Mouse (Mus musculus): Measurements from ENCODE around the gene Gm45618. TPM values are rescaled to one million over a fixed set of nuclear protein-coding genes. Genes with fewer than 3 reads are reported as not detected.

Gm45618 gene
- polyA plus RNA-seq, 1 experiment from 2014 or later = not detected

GRCm38 (mm10) chr7:142089648-142090447, 30.7 kb downstream of the Gm45618 start:
- Histone ChIP-seq H3K4me1 (replicated peaks; ENCODE audit: control insufficient read depth, insufficient read depth, low read length) (peaks cover 31% of the 10 kb centered on the region), H3K4me2 (replicated peaks; ENCODE audit: low read depth, low read length) (no peak overlapping the region), H3K4me3 (ENCODE audit: low read depth, low read length) (no peak overlapping the region), H3K36me3 (ENCODE audit: control insufficient read depth, insufficient read depth, low read length) (no peaks in the 10 kb centered on the region), H3K27ac (ENCODE audit: low read depth, low read length) (peak overlapping the region; percentile 92), H3K9me3 (ENCODE audit: control insufficient read depth, low read length) (no peaks in the 10 kb centered on the region), H3K27me3 (ENCODE audit: control insufficient read depth, insufficient read depth, low read length) (peaks cover 4% of the 10 kb centered on the region), H3K9ac (ENCODE audit: low read depth, low read length) (no peak overlapping the region)
- 52% methylated on average over 17 of the region's 17 CpGs for WGBS
- DNase-seq (ENCODE audit: low spot score) (no peak), ATAC-seq (ENCODE audit: low FRiP score) (no peak)

- ATAC-seq (ENCODE audit: low FRiP score) (peak; percentile 89), DNase-seq (ENCODE audit: low spot score) (peak; percentile 82)
- H3K27ac ChIP-seq (ENCODE audit: low read depth, low read length) = peak overlapping the region; percentile 92
- H3K4me1 ChIP-seq (replicated peaks; ENCODE audit: control insufficient read depth, insufficient read depth, low read length) = peaks cover 31% of the 10 kb centered on the region
- H3K9me3 ChIP-seq (ENCODE audit: control insufficient read depth, low read length) = no peaks in the 10 kb centered on the region
- no peaks in the 10 kb centered on the region for H3K36me3 ChIP-seq (ENCODE audit: control insufficient read depth, insufficient read depth, low read length)
- H3K4me3 ChIP-seq (ENCODE audit: low read depth, low read length) = no peak overlapping the region
- whole genome bisulfite sequencing = 1% methylated on average over 5 of the region's 5 CpGs
- H3K27me3 ChIP-seq (ENCODE audit: control insufficient read depth, insufficient read depth, low read length) = peaks cover 11% of the 10 kb centered on the region
- no peak overlapping the region for H3K9ac ChIP-seq (ENCODE audit: low read depth, low read length)
- no peak overlapping the region; the same call in 1 of the 2 replicates for H3K4me2 ChIP-seq (replicated peaks; ENCODE audit: low read depth, low read length)
Measured at GRCm38 (mm10) chr7:142088886-142089285, 31.6 kb downstream of the Gm45618 start.

- DNase-seq (ENCODE audit: low spot score) (no peak), ATAC-seq (ENCODE audit: low FRiP score) (no peak)
- 91% methylated on average over 1 of the region's 1 CpGs for WGBS
- Histone ChIP-seq H3K27ac (ENCODE audit: low read depth, low read length) (no peak overlapping the region), H3K9me3 (ENCODE audit: control insufficient read depth, low read length) (no peaks in the 10 kb centered on the region), H3K4me3 (ENCODE audit: low read depth, low read length) (no peak overlapping the region), H3K36me3 (ENCODE audit: control insufficient read depth, insufficient read depth, low read length) (no peaks in the 10 kb centered on the region), H3K4me2 (replicated peaks; ENCODE audit: low read depth, low read length) (no peak overlapping the region), H3K27me3 (ENCODE audit: control insufficient read depth, insufficient read depth, low read length) (peaks cover 25% of the 10 kb centered on the region), H3K9ac (ENCODE audit: low read depth, low read length) (no peak overlapping the region), H3K4me1 (replicated peaks; ENCODE audit: control insufficient read depth, insufficient read depth, low read length) (peaks cover 22% of the 10 kb centered on the region)
Measured at GRCm38 (mm10) chr7:142087069-142087652, 33.4 kb downstream of the Gm45618 start.

- Histone ChIP-seq H3K36me3 (ENCODE audit: control insufficient read depth, insufficient read depth, low read length) (no peaks in the 10 kb centered on the region), H3K27me3 (ENCODE audit: control insufficient read depth, insufficient read depth, low read length) (peaks cover 27% of the 10 kb centered on the region), H3K4me1 (replicated peaks; ENCODE audit: control insufficient read depth, insufficient read depth, low read length) (peaks cover 21% of the 10 kb centered on the region), H3K4me3 (ENCODE audit: low read depth, low read length) (no peak overlapping the region), H3K4me2 (replicated peaks; ENCODE audit: low read depth, low read length) (no peak overlapping the region), H3K27ac (ENCODE audit: low read depth, low read length) (no peak overlapping the region), H3K9me3 (ENCODE audit: control insufficient read depth, low read length) (no peaks in the 10 kb centered on the region), H3K9ac (ENCODE audit: low read depth, low read length) (no peak overlapping the region)
- 88% methylated on average over 4 of the region's 4 CpGs for WGBS
- ATAC-seq (ENCODE audit: low FRiP score) = no peak
- no peak for DNase-seq (ENCODE audit: low spot score)
Measured at GRCm38 (mm10) chr7:142086159-142086905, 34.2 kb downstream of the Gm45618 start.

GRCm38 (mm10) chr7:142084820-142085219, 35.7 kb downstream of the Gm45618 start:
- Histone ChIP-seq H3K9ac (ENCODE audit: low read depth, low read length) (no peak overlapping the region), H3K4me1 (replicated peaks; ENCODE audit: control insufficient read depth, insufficient read depth, low read length) (peaks cover 17% of the 10 kb centered on the region), H3K4me3 (ENCODE audit: low read depth, low read length) (no peak overlapping the region), H3K27me3 (ENCODE audit: control insufficient read depth, insufficient read depth, low read length) (peaks cover 31% of the 10 kb centered on the region), H3K36me3 (ENCODE audit: control insufficient read depth, insufficient read depth, low read length) (no peaks in the 10 kb centered on the region), H3K4me2 (replicated peaks; ENCODE audit: low read depth, low read length) (no peak overlapping the region), H3K27ac (ENCODE audit: low read depth, low read length) (no peak overlapping the region), H3K9me3 (ENCODE audit: control insufficient read depth, low read length) (no peaks in the 10 kb centered on the region)
- DNase-seq (ENCODE audit: low spot score) (no peak), ATAC-seq (ENCODE audit: low FRiP score) (no peak)
- 61% methylated on average over 3 of the region's 3 CpGs for WGBS

GRCm38 (mm10) chr7:142084395-142084794, 36.1 kb downstream of the Gm45618 start:
- no peaks in the 10 kb centered on the region for H3K36me3 ChIP-seq (ENCODE audit: control insufficient read depth, insufficient read depth, low read length)
- peaks cover 13% of the 10 kb centered on the region for H3K4me1 ChIP-seq (replicated peaks; ENCODE audit: control insufficient read depth, insufficient read depth, low read length)
- H3K9ac ChIP-seq (ENCODE audit: low read depth, low read length) = no peak overlapping the region
- ATAC-seq (ENCODE audit: low FRiP score) (no peak), DNase-seq (ENCODE audit: low spot score) (no peak)
- H3K4me3 ChIP-seq (ENCODE audit: low read depth, low read length) = no peak overlapping the region
- no peaks in the 10 kb centered on the region for H3K9me3 ChIP-seq (ENCODE audit: control insufficient read depth, low read length)
- peaks cover 31% of the 10 kb centered on the region for H3K27me3 ChIP-seq (ENCODE audit: control insufficient read depth, insufficient read depth, low read length)
- 30% methylated on average over 5 of the region's 5 CpGs for WGBS
- H3K4me2 ChIP-seq (replicated peaks; ENCODE audit: low read depth, low read length) = no peak overlapping the region
- H3K27ac ChIP-seq (ENCODE audit: low read depth, low read length) = no peak overlapping the region

GRCm38 (mm10) chr7:142083588-142084317, 36.8 kb downstream of the Gm45618 start:
- no peaks in the 10 kb centered on the region for H3K9me3 ChIP-seq (ENCODE audit: control insufficient read depth, low read length)
- H3K4me1 ChIP-seq (replicated peaks; ENCODE audit: control insufficient read depth, insufficient read depth, low read length) = peaks cover 8% of the 10 kb centered on the region
- no peak overlapping the region for H3K4me3 ChIP-seq (ENCODE audit: low read depth, low read length)
- DNase-seq (ENCODE audit: low spot score) (no peak), ATAC-seq (ENCODE audit: low FRiP score) (no peak)
- H3K4me2 ChIP-seq (replicated peaks; ENCODE audit: low read depth, low read length) = no peak overlapping the region
- 34% methylated on average over 12 of the region's 12 CpGs for WGBS
- H3K27me3 ChIP-seq (ENCODE audit: control insufficient read depth, insufficient read depth, low read length) = peaks cover 31% of the 10 kb centered on the region
- H3K27ac ChIP-seq (ENCODE audit: low read depth, low read length) = no peak overlapping the region
- H3K36me3 ChIP-seq (ENCODE audit: control insufficient read depth, insufficient read depth, low read length) = no peaks in the 10 kb centered on the region
- H3K9ac ChIP-seq (ENCODE audit: low read depth, low read length) = no peak overlapping the region

- Histone ChIP-seq H3K36me3 (ENCODE audit: control insufficient read depth, insufficient read depth, low read length) (no peaks in the 10 kb centered on the region), H3K4me3 (ENCODE audit: low read depth, low read length) (no peak overlapping the region), H3K9ac (ENCODE audit: low read depth, low read length) (no peak overlapping the region), H3K27ac (ENCODE audit: low read depth, low read length) (no peak overlapping the region), H3K4me2 (replicated peaks; ENCODE audit: low read depth, low read length) (peak overlapping the region; percentile 33; the same call in 1 of the 2 replicates), H3K9me3 (ENCODE audit: control insufficient read depth, low read length) (no peaks in the 10 kb centered on the region), H3K27me3 (ENCODE audit: control insufficient read depth, insufficient read depth, low read length) (peaks cover 31% of the 10 kb centered on the region), H3K4me1 (replicated peaks; ENCODE audit: control insufficient read depth, insufficient read depth, low read length) (peaks cover 5% of the 10 kb centered on the region)
- WGBS = 41% methylated on average over 10 of the region's 16 CpGs
- no peak for ATAC-seq (ENCODE audit: low FRiP score)
- DNase-seq (ENCODE audit: low spot score) = no peak
Measured at GRCm38 (mm10) chr7:142082607-142083006, 37.9 kb downstream of the Gm45618 start.

Measured in hindbrain, embryonic 11.5 days (tissue).